Mouse (Mus musculus): ENCODE measurements around the gene Acnat2. TPM values are rescaled to one million over a fixed set of nuclear protein-coding genes. Genes with fewer than 3 reads are reported as not detected.

Acnat2 gene
- total and polyA plus RNA-seq, 3 experiments = not detected

Other genes with a start within 250 kb of the Acnat2 start
- gene Acnat1, start 65.8 kb upstream of the Acnat2 start, total RNA-seq (2021) = not detected
- not detected in 2 replicates for gene Acnat1, start 65.8 kb upstream of the Acnat2 start, polyA plus RNA-seq (2012; rRNA removed)
- under 1 TPM in 1 of 2 experiments, not detected in 1; 0.29 TPM for gene Baat, start 98.4 kb upstream of the Acnat2 start, total RNA-seq (2021)
- not detected in 2 replicates for gene Baat, start 98.4 kb upstream of the Acnat2 start, polyA plus RNA-seq (2012; rRNA removed)
- 10 to 100 TPM; 46.1 to 51.1 TPM for gene Mrpl50, start 112.9 kb upstream of the Acnat2 start, total RNA-seq (2021)
- 11.5 and 22.1 TPM in 2 replicates for gene Mrpl50, start 112.9 kb upstream of the Acnat2 start, polyA plus RNA-seq (2012; rRNA removed)
- 1 to 10 TPM; 6.2 to 6.5 TPM for gene Zfp189, start 113.0 kb upstream of the Acnat2 start, total RNA-seq (2021)
- gene Zfp189, start 113.0 kb upstream of the Acnat2 start, polyA plus RNA-seq (2012; rRNA removed) = 1.3 and 2.1 TPM in 2 replicates
- gene Aldob, start 141.4 kb upstream of the Acnat2 start, total RNA-seq (2021) = 1 to 10 TPM; 2.0 to 3.9 TPM
- gene Aldob, start 141.4 kb upstream of the Acnat2 start, polyA plus RNA-seq (2012; rRNA removed) = 0.72 and 5.9 TPM in 2 replicates
- gene Tmem246, start 189.7 kb upstream of the Acnat2 start, total RNA-seq (2021) = 10 to 100 TPM; 53.5 to 61.8 TPM
- gene Tmem246, start 189.7 kb upstream of the Acnat2 start, polyA plus RNA-seq (2012; rRNA removed) = 77.3 and 106 TPM in 2 replicates
- 10 to 100 TPM; 34.9 to 36.1 TPM for gene Rnf20, start 223.9 kb upstream of the Acnat2 start, total RNA-seq (2021)
- gene Rnf20, start 223.9 kb upstream of the Acnat2 start, polyA plus RNA-seq (2012; rRNA removed) = 11.8 and 19.8 TPM in 2 replicates